Mouse (Mus musculus) olfactory bulb, adult 2 months (tissue): ENCODE data around the gene Tbc1d5.

Experiments used
- CTCF ChIP-seq: fragments of 200-500 bp; IDR thresholded peaks from 2 replicates; pipeline ENCODE4 v1.5.1; 2012; ENCODE audit warnings: low read depth, mild to moderate bottlenecking, low read length, moderate library complexity; ENCODE audit not compliant: insufficient read depth
- POLR2A ChIP-seq: fragments of 200-500 bp; IDR thresholded peaks from 2 replicates; pipeline ENCODE4 v1.6.1; 2012; ENCODE audit warnings: mild to moderate bottlenecking, low read depth, low read length, moderate library complexity; ENCODE audit not compliant: insufficient read depth

DNA sequence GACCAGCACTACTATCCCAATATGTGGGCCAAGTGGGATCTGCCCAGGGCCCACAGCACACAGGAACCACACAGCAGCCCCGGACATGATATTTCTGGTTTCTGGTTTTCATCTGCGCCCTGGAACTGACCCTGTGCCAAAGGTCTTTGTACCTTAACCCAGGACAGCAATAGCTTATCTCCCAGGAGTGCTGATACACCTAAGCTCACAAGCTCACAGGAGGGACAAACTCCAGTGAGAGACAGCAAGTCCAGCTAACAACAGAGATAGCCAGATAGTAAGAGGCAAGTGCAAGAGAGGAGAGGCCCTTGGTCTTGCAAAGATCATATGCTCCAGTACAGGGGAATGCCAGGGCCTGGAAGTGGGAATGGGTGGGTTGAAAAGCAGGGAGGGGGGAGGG lies 263.9 kb downstream of the Tbc1d5 start:
- TF ChIP-seq POLR2A (no peak), CTCF (no peak)
